Mouse (Mus musculus): ENCODE results near the gene St6galnac1.

DNA sequence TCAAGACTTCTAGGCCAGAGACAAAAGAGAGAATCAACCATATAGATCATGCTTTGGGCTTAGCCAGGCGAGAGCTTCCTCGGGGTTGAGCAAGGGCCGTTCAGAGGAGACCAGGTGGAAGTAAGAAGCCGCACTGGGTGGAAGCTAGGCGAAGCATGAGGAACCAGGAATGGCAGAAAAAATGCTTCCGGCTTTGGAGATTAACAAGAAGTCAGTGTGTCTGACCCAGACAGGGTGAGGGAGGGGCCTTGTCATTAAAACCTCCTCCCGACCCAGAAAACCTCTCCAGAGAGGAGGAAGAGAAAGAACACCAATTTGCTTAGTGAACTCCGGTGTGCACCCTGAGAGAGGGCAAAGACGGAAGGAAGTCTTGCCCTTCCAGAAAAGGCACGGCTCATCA, 8.9 kb upstream of the St6galnac1 start:
- TF ChIP-seq POLR2A (IDR thresholded peaks at IDR 0.05; ENCODE audit: control insufficient read depth, low read depth, low read length) (no peak), CTCF (IDR thresholded peaks at IDR 0.05; ENCODE audit: control insufficient read depth, insufficient read depth, insufficient replicate concordance, low read depth, low read length) (no peak)
